Mouse (Mus musculus): ENCODE measurements at regions not wholly inside any gene's neighbourhood (a gene's known extent, or its start where the extent isn't known, plus 50 kb on each side); places are given as distances from the start of the nearest gene placed in this dataset.

GRCm38 (mm10) chr2:45258897-45259296 lies 141.7 kb upstream of the Zeb2 start:
- no peaks in the 10 kb centered on the region for H3K36me3 ChIP-seq (replicated peaks; ENCODE audit: control insufficient read depth, insufficient read depth, low read length)
- H3K27me3 ChIP-seq (ENCODE audit: control insufficient read depth, insufficient read depth, low read length): no peaks in the 10 kb centered on the region
- no peaks in the 10 kb centered on the region for H3K9me3 ChIP-seq (replicated peaks; ENCODE audit: control insufficient read depth, low read length)
- H3K9ac ChIP-seq (replicated peaks; ENCODE audit: low read depth, low read length): no peak overlapping the region
- no peak overlapping the region for H3K4me3 ChIP-seq (ENCODE audit: low read depth, low read length)
- H3K4me1 ChIP-seq (ENCODE audit: control insufficient read depth, insufficient read depth): no peaks in the 10 kb centered on the region
- no peak for DNase-seq (ENCODE audit: low spot score)
- no peak overlapping the region for H3K4me2 ChIP-seq (ENCODE audit: low read depth, low read length)
- 64% methylated on average over 3 of the region's 3 CpGs for WGBS
- H3K27ac ChIP-seq (ENCODE audit: low read depth): no peak overlapping the region
- TF ChIP-seq CTCF (IDR thresholded peaks at IDR 0.05; ENCODE audit: low read depth): no peak
- TF ChIP-seq EP300 (IDR thresholded peaks at IDR 0.05; ENCODE audit: low read depth): no peak
- ATAC-seq (ENCODE audit: insufficient read depth, low read depth): no peak

GRCm38 (mm10) chr2:45256373-45256772 lies 139.2 kb upstream of the Zeb2 start:
- Histone ChIP-seq H3K27me3 (ENCODE audit: control insufficient read depth, insufficient read depth, low read length) (no peaks in the 10 kb centered on the region), H3K4me1 (ENCODE audit: control insufficient read depth, insufficient read depth) (peaks cover 3% of the 10 kb centered on the region; the same call in 1 of the 2 replicates), H3K9ac (replicated peaks; ENCODE audit: low read depth, low read length) (no peak overlapping the region), H3K4me3 (ENCODE audit: low read depth, low read length) (no peak overlapping the region), H3K36me3 (replicated peaks; ENCODE audit: control insufficient read depth, insufficient read depth, low read length) (no peaks in the 10 kb centered on the region), H3K4me2 (ENCODE audit: low read depth, low read length) (no peak overlapping the region), H3K27ac (ENCODE audit: low read depth) (no peak overlapping the region), H3K9me3 (replicated peaks; ENCODE audit: control insufficient read depth, low read length) (no peaks in the 10 kb centered on the region)
- no peak for TF ChIP-seq EP300 (IDR thresholded peaks at IDR 0.05; ENCODE audit: low read depth)
- no peak for TF ChIP-seq CTCF (IDR thresholded peaks at IDR 0.05; ENCODE audit: low read depth)
- 82% methylated on average over 5 of the region's 5 CpGs for WGBS
- ATAC-seq (ENCODE audit: insufficient read depth, low read depth) (no peak), DNase-seq (ENCODE audit: low spot score) (no peak)

GRCm38 (mm10) chr2:45253936-45254335 lies 136.7 kb upstream of the Zeb2 start:
- Histone ChIP-seq H3K36me3 (replicated peaks; ENCODE audit: control insufficient read depth, insufficient read depth, low read length) (no peaks in the 10 kb centered on the region), H3K4me3 (ENCODE audit: low read depth, low read length) (no peak overlapping the region), H3K9me3 (replicated peaks; ENCODE audit: control insufficient read depth, low read length) (no peaks in the 10 kb centered on the region), H3K4me1 (ENCODE audit: control insufficient read depth, insufficient read depth) (peaks cover 4% of the 10 kb centered on the region; the same call in 1 of the 2 replicates), H3K27me3 (ENCODE audit: control insufficient read depth, insufficient read depth, low read length) (no peaks in the 10 kb centered on the region), H3K4me2 (ENCODE audit: low read depth, low read length) (no peak overlapping the region), H3K27ac (ENCODE audit: low read depth) (no peak overlapping the region), H3K9ac (replicated peaks; ENCODE audit: low read depth, low read length) (no peak overlapping the region)
- ATAC-seq (ENCODE audit: insufficient read depth, low read depth) (no peak), DNase-seq (ENCODE audit: low spot score) (no peak)
- 52% methylated on average over 4 of the region's 4 CpGs for WGBS
- TF ChIP-seq CTCF (IDR thresholded peaks at IDR 0.05; ENCODE audit: low read depth) (no peak), EP300 (IDR thresholded peaks at IDR 0.05; ENCODE audit: low read depth) (no peak)

- ATAC-seq (ENCODE audit: insufficient read depth, low read depth): no peak
- H3K9ac ChIP-seq (replicated peaks; ENCODE audit: low read depth, low read length): no peak overlapping the region
- peaks cover 4% of the 10 kb centered on the region; the same call in 1 of the 2 replicates for H3K4me1 ChIP-seq (ENCODE audit: control insufficient read depth, insufficient read depth)
- H3K4me2 ChIP-seq (ENCODE audit: low read depth, low read length): no peak overlapping the region
- TF ChIP-seq EP300 (IDR thresholded peaks at IDR 0.05; ENCODE audit: low read depth): no peak
- no peak for TF ChIP-seq CTCF (IDR thresholded peaks at IDR 0.05; ENCODE audit: low read depth)
- no peak overlapping the region for H3K27ac ChIP-seq (ENCODE audit: low read depth)
- H3K9me3 ChIP-seq (replicated peaks; ENCODE audit: control insufficient read depth, low read length): no peaks in the 10 kb centered on the region
- H3K36me3 ChIP-seq (replicated peaks; ENCODE audit: control insufficient read depth, insufficient read depth, low read length): no peaks in the 10 kb centered on the region
- no peaks in the 10 kb centered on the region for H3K27me3 ChIP-seq (ENCODE audit: control insufficient read depth, insufficient read depth, low read length)
- DNase-seq (ENCODE audit: low spot score): no peak
- H3K4me3 ChIP-seq (ENCODE audit: low read depth, low read length): no peak overlapping the region
- 72% methylated on average over 4 of the region's 4 CpGs for WGBS
These were observed 135.1 kb upstream of the Zeb2 start for GRCm38 (mm10) chr2:45252321-45252720.

GRCm38 (mm10) chr2:45249658-45250057 lies 132.5 kb upstream of the Zeb2 start:
- Histone ChIP-seq H3K4me3 (ENCODE audit: low read depth, low read length) (no peak overlapping the region), H3K9ac (replicated peaks; ENCODE audit: low read depth, low read length) (no peak overlapping the region), H3K4me2 (ENCODE audit: low read depth, low read length) (no peak overlapping the region), H3K4me1 (ENCODE audit: control insufficient read depth, insufficient read depth) (peaks cover 10% of the 10 kb centered on the region), H3K36me3 (replicated peaks; ENCODE audit: control insufficient read depth, insufficient read depth, low read length) (no peaks in the 10 kb centered on the region), H3K27me3 (ENCODE audit: control insufficient read depth, insufficient read depth, low read length) (no peaks in the 10 kb centered on the region), H3K27ac (ENCODE audit: low read depth) (no peak overlapping the region), H3K9me3 (replicated peaks; ENCODE audit: control insufficient read depth, low read length) (no peaks in the 10 kb centered on the region)
- TF ChIP-seq EP300 (IDR thresholded peaks at IDR 0.05; ENCODE audit: low read depth) (no peak), CTCF (IDR thresholded peaks at IDR 0.05; ENCODE audit: low read depth) (no peak)
- 40% methylated on average over 1 of the region's 1 CpGs for WGBS
- ATAC-seq (ENCODE audit: insufficient read depth, low read depth): no peak
- no peak for DNase-seq (ENCODE audit: low spot score)
